Mouse (Mus musculus): ENCODE measurements at regions not wholly inside any gene's neighbourhood (a gene's known extent, or its start where the extent isn't known, plus 50 kb on each side); places are given as distances from the start of the nearest gene placed in this dataset.

GRCm38 (mm10) chr1:164683788-164684187 lies 112.7 kb upstream of the Dpt start:
- TF ChIP-seq POLR2A (IDR thresholded peaks at IDR 0.05; ENCODE audit: control insufficient read depth, low read depth, low read length) (no peak), CTCF (IDR thresholded peaks at IDR 0.05; ENCODE audit: control insufficient read depth, insufficient read depth, insufficient replicate concordance, low read depth, low read length) (no peak)
- Histone ChIP-seq H3K27ac (ENCODE audit: control insufficient read depth, insufficient read depth, low read depth, low read length) (no peak overlapping the region), H3K36me3 (ENCODE audit: control insufficient read depth, insufficient read depth, low read length) (no peaks in the 10 kb centered on the region), H3K4me1 (ENCODE audit: control insufficient read depth, insufficient read depth, low read length) (no peaks in the 10 kb centered on the region), H3K27me3 (ENCODE audit: control insufficient read depth, insufficient read depth, low read length) (no peaks in the 10 kb centered on the region), H3K4me3 (ENCODE audit: control insufficient read depth, low read depth, low read length) (no peak overlapping the region)

GRCm38 (mm10) chr1:164682867-164683599 lies 113.4 kb upstream of the Dpt start:
- TF ChIP-seq CTCF (IDR thresholded peaks at IDR 0.05; ENCODE audit: control insufficient read depth, insufficient read depth, insufficient replicate concordance, low read depth, low read length) (no peak), POLR2A (IDR thresholded peaks at IDR 0.05; ENCODE audit: control insufficient read depth, low read depth, low read length) (no peak)
- no peak overlapping the region for H3K27ac ChIP-seq (ENCODE audit: control insufficient read depth, insufficient read depth, low read depth, low read length)
- no peaks in the 10 kb centered on the region for H3K36me3 ChIP-seq (ENCODE audit: control insufficient read depth, insufficient read depth, low read length)
- no peak overlapping the region for H3K4me3 ChIP-seq (ENCODE audit: control insufficient read depth, low read depth, low read length)
- no peaks in the 10 kb centered on the region for H3K4me1 ChIP-seq (ENCODE audit: control insufficient read depth, insufficient read depth, low read length)
- H3K27me3 ChIP-seq (ENCODE audit: control insufficient read depth, insufficient read depth, low read length), result no peaks in the 10 kb centered on the region

- Histone ChIP-seq H3K4me1 (ENCODE audit: control insufficient read depth, insufficient read depth, low read length) (no peaks in the 10 kb centered on the region), H3K4me3 (ENCODE audit: control insufficient read depth, low read depth, low read length) (no peak overlapping the region), H3K27me3 (ENCODE audit: control insufficient read depth, insufficient read depth, low read length) (no peaks in the 10 kb centered on the region), H3K36me3 (ENCODE audit: control insufficient read depth, insufficient read depth, low read length) (no peaks in the 10 kb centered on the region), H3K27ac (ENCODE audit: control insufficient read depth, insufficient read depth, low read depth, low read length) (no peak overlapping the region)
- no peak for TF ChIP-seq CTCF (IDR thresholded peaks at IDR 0.05; ENCODE audit: control insufficient read depth, insufficient read depth, insufficient replicate concordance, low read depth, low read length)
- TF ChIP-seq POLR2A (IDR thresholded peaks at IDR 0.05; ENCODE audit: control insufficient read depth, low read depth, low read length), result no peak
These were observed 114.0 kb upstream of the Dpt start for GRCm38 (mm10) chr1:164682426-164682825.

- no peaks in the 10 kb centered on the region for H3K27me3 ChIP-seq (ENCODE audit: control insufficient read depth, insufficient read depth, low read length)
- H3K4me3 ChIP-seq (ENCODE audit: control insufficient read depth, low read depth, low read length), result no peak overlapping the region
- H3K4me1 ChIP-seq (ENCODE audit: control insufficient read depth, insufficient read depth, low read length), result no peaks in the 10 kb centered on the region
- no peak overlapping the region for H3K27ac ChIP-seq (ENCODE audit: control insufficient read depth, insufficient read depth, low read depth, low read length)
- TF ChIP-seq CTCF (IDR thresholded peaks at IDR 0.05; ENCODE audit: control insufficient read depth, insufficient read depth, insufficient replicate concordance, low read depth, low read length) (no peak), POLR2A (IDR thresholded peaks at IDR 0.05; ENCODE audit: control insufficient read depth, low read depth, low read length) (no peak)
- no peaks in the 10 kb centered on the region for H3K36me3 ChIP-seq (ENCODE audit: control insufficient read depth, insufficient read depth, low read length)
These were observed 114.9 kb upstream of the Dpt start for GRCm38 (mm10) chr1:164681582-164681981.

GRCm38 (mm10) chr1:164678303-164678702 lies 118.1 kb upstream of the Dpt start:
- H3K27ac ChIP-seq (ENCODE audit: control insufficient read depth, insufficient read depth, low read depth, low read length), result no peak overlapping the region
- H3K4me1 ChIP-seq (ENCODE audit: control insufficient read depth, insufficient read depth, low read length), result no peaks in the 10 kb centered on the region

GRCm38 (mm10) chr1:164652244-164652643 lies 144.2 kb upstream of the Dpt start:
- no peaks in the 10 kb centered on the region for H3K27me3 ChIP-seq (ENCODE audit: control insufficient read depth, insufficient read depth, low read length)
- H3K4me3 ChIP-seq (ENCODE audit: control insufficient read depth, low read depth, low read length), result no peak overlapping the region
- TF ChIP-seq CTCF (IDR thresholded peaks at IDR 0.05; ENCODE audit: control insufficient read depth, insufficient read depth, insufficient replicate concordance, low read depth, low read length) (no peak), POLR2A (IDR thresholded peaks at IDR 0.05; ENCODE audit: control insufficient read depth, low read depth, low read length) (no peak)
- no peaks in the 10 kb centered on the region for H3K4me1 ChIP-seq (ENCODE audit: control insufficient read depth, insufficient read depth, low read length)
- H3K36me3 ChIP-seq (ENCODE audit: control insufficient read depth, insufficient read depth, low read length), result no peaks in the 10 kb centered on the region
- H3K27ac ChIP-seq (ENCODE audit: control insufficient read depth, insufficient read depth, low read depth, low read length), result no peak overlapping the region

More at GRCm38 (mm10) chr1:164678303-164678702, 118.1 kb upstream of the Dpt start:
- Histone ChIP-seq H3K27me3 (ENCODE audit: control insufficient read depth, insufficient read depth, low read length) (no peaks in the 10 kb centered on the region), H3K4me3 (ENCODE audit: control insufficient read depth, low read depth, low read length) (no peak overlapping the region), H3K36me3 (ENCODE audit: control insufficient read depth, insufficient read depth, low read length) (no peaks in the 10 kb centered on the region)
- TF ChIP-seq POLR2A (IDR thresholded peaks at IDR 0.05; ENCODE audit: control insufficient read depth, low read depth, low read length) (no peak), CTCF (IDR thresholded peaks at IDR 0.05; ENCODE audit: control insufficient read depth, insufficient read depth, insufficient replicate concordance, low read depth, low read length) (no peak)

- H3K36me3 ChIP-seq (ENCODE audit: control insufficient read depth, insufficient read depth, low read length), result no peaks in the 10 kb centered on the region
- H3K27ac ChIP-seq (ENCODE audit: control insufficient read depth, insufficient read depth, low read depth, low read length), result no peak overlapping the region
- no peak overlapping the region for H3K4me3 ChIP-seq (ENCODE audit: control insufficient read depth, low read depth, low read length)
- TF ChIP-seq POLR2A (IDR thresholded peaks at IDR 0.05; ENCODE audit: control insufficient read depth, low read depth, low read length), result no peak
- TF ChIP-seq CTCF (IDR thresholded peaks at IDR 0.05; ENCODE audit: control insufficient read depth, insufficient read depth, insufficient replicate concordance, low read depth, low read length), result no peak
- H3K27me3 ChIP-seq (ENCODE audit: control insufficient read depth, insufficient read depth, low read length), result no peaks in the 10 kb centered on the region
- no peaks in the 10 kb centered on the region for H3K4me1 ChIP-seq (ENCODE audit: control insufficient read depth, insufficient read depth, low read length)
These were observed 158.5 kb upstream of the Dpt start for GRCm38 (mm10) chr1:164637901-164638462.

Data from testis, adult 2 months (tissue).